Mouse (Mus musculus) urinary bladder, adult 2 months (tissue): ENCODE measurements around the gene Dclre1c. TPM values are rescaled to one million over a fixed set of nuclear protein-coding genes. Genes with fewer than 3 reads are reported as not detected.
"Not testable (repeated sequence)": the region's sequence is repeated elsewhere in the genome, so short reads cannot be mapped to it uniquely, and the experiment has no call there.

ENCODE experiments used
- DNase-seq: peaks from one replicate; pipeline ENCODE4 v3.0.0; 2022; ENCODE audit warnings: low spot score
- polyA plus RNA-seq: library from polyadenylated mRNA; depleted of rRNA; stranded (reverse); fragments of >200 nt; gene quantifications from 2 replicates; pipeline ENCODE4 v1.2.3, GENCODE M21; 2012; rRNA removed

Gene Dclre1c
- 9.7 and 11.9 TPM in 2 replicates for polyA plus RNA-seq

GRCm38 (mm10) chr2:3423841-3424578 is at the start of gene Dclre1c:
Gene Dclre1c, plus strand, starts transcription at chr2:3424131.
- peak; percentile 75 for DNase-seq

GRCm38 (mm10) chr2:3387105-3387860 is 36.6 kb upstream of the Dclre1c start:
- DNase-seq: no peak

- DNase-seq: no peak
These were observed 32.0 kb upstream of the Dclre1c start for GRCm38 (mm10) chr2:3391945-3392344.

GRCm38 (mm10) chr2:3397110-3397509 is 26.8 kb upstream of the Dclre1c start, which contains the start of gene Olah:
Gene Olah, minus strand, starts transcription at chr2:3397210.
- DNase-seq: not testable (repeated sequence)

- DNase-seq: no peak
These were observed 17.9 kb upstream of the Dclre1c start for GRCm38 (mm10) chr2:3405981-3406380.

- no peak for DNase-seq
These were observed 16.2 kb upstream of the Dclre1c start for GRCm38 (mm10) chr2:3407756-3408155.

GRCm38 (mm10) chr2:3414241-3414640 is 9.7 kb upstream of the Dclre1c start:
- no peak for DNase-seq

- DNase-seq: no peak
These were observed 8.3 kb upstream of the Dclre1c start for GRCm38 (mm10) chr2:3415676-3416075.

- peak; percentile 87 for DNase-seq
These were observed 5.0 kb upstream of the Dclre1c start for GRCm38 (mm10) chr2:3418883-3419431.

GRCm38 (mm10) chr2:3420157-3420556 is 3.8 kb upstream of the Dclre1c start:
- no peak for DNase-seq

- DNase-seq: no peak
These were observed 1.4 kb upstream of the Dclre1c start, which contains the start of gene Meig1 for GRCm38 (mm10) chr2:3422548-3422947. Gene Meig1, minus strand, starts transcription at chr2:3422648.

- DNase-seq: no peak
These were observed 614 bp downstream of the Dclre1c start for GRCm38 (mm10) chr2:3424579-3424910.

GRCm38 (mm10) chr2:3430956-3431355 is 7.0 kb downstream of the Dclre1c start:
- no peak for DNase-seq

GRCm38 (mm10) chr2:3435369-3436061 is 11.6 kb downstream of the Dclre1c start:
- no peak for DNase-seq

- DNase-seq: no peak
These were observed 14.0 kb downstream of the Dclre1c start for GRCm38 (mm10) chr2:3437956-3438355.

- DNase-seq: no peak
These were observed 20.3 kb downstream of the Dclre1c start for GRCm38 (mm10) chr2:3444206-3444605.

- no peak for DNase-seq
These were observed 22.1 kb downstream of the Dclre1c start for GRCm38 (mm10) chr2:3445984-3446383.

GRCm38 (mm10) chr2:3449431-3449830 is 25.5 kb downstream of the Dclre1c start:
- DNase-seq: no peak

- no peak for DNase-seq
These were observed 29.2 kb downstream of the Dclre1c start for GRCm38 (mm10) chr2:3453096-3453495.

- DNase-seq: no peak
These were observed 32.7 kb downstream of the Dclre1c start for GRCm38 (mm10) chr2:3456590-3456989.

- no peak for DNase-seq
These were observed 50.0 kb downstream of the Dclre1c start for GRCm38 (mm10) chr2:3473891-3474290.

GRCm38 (mm10) chr2:3474361-3474805 is 50.5 kb downstream of the Dclre1c start:
- DNase-seq: peak; percentile 34
